Mouse (Mus musculus): ENCODE data around the gene Cttnbp2.

- TF ChIP-seq MAFK (IDR thresholded peaks at IDR 0.05; ENCODE audit: insufficient read depth, low read depth, low read length) (no peak), ZC3H11A (IDR thresholded peaks at IDR 0.05; ENCODE audit: borderline replicate concordance, low read depth, low read length) (no peak), ZNF384 (IDR thresholded peaks at IDR 0.05; ENCODE audit: low read depth, low read length) (no peak), CHD2 (IDR thresholded peaks at IDR 0.05; ENCODE audit: low read depth, low read length) (no peak)
Measured at GRCm38 (mm10) chr6:18349153-18349858, 165.3 kb downstream of the Cttnbp2 start.
